Mouse (Mus musculus): ENCODE results near the gene Cers2. TPM values are rescaled to one million over a fixed set of nuclear protein-coding genes. Genes with fewer than 3 reads are reported as not detected.

Cers2 gene
- polyA plus RNA-seq, 1 experiment from 2014 or later = 148 TPM

DNA sequence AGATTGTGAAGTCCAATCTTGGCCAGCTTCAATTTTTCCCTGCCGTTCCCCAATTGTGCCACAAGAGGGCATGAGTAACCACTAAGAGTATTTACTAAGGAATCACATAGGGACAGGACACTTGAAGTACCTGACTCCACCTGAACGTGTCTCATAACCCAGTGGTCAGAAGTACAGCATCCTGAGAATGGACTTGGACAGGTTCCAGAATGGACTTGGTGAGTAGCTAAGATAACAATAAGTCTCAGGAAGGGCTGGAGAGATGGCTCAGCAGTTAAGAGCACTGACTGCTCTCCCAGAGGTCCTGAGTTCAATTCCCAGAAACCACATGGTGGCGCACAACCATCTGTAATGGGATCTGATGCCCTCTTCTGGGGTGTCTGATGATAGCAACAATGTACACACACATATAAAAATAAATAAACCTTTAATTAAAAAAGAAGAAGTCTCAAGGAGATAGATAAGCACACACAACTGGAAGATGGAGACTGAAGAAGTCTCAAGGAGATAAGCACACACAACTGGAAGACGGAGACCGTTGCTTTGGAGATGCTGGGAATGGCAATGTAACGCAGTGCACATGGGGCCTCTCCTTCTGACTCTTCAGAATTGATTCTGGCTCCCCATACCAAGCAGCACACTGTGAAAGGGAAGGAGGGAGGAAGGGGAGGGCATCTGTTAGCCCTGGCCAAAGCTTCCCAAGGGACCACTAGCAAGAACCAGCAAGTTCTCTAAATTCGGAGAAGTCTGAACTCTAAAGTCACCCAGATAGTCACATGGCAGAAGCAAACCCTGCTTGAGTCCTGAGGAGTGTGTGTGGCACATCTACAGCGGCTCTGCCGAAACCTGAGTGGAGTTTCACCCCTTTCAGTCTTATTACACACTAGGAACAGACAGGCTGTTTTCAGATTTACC, 3.4 kb upstream of the Cers2 start:
- Histone ChIP-seq H3K27ac (ENCODE audit: low read length) (no peak overlapping the region), H3K4me1 (ENCODE audit: control insufficient read depth, insufficient read depth, low read length) (peaks cover 13% of the 10 kb centered on the region), H3K4me3 (replicated peaks; ENCODE audit: low read length) (no peak overlapping the region), H3K36me3 (ENCODE audit: control insufficient read depth, insufficient read depth, low read length) (no peaks in the 10 kb centered on the region), H3K27me3 (ENCODE audit: control insufficient read depth, insufficient read depth, low read length) (no peaks in the 10 kb centered on the region), H3K4me2 (ENCODE audit: low read depth, low read length) (no peak overlapping the region), H3K9me3 (replicated peaks; ENCODE audit: control insufficient read depth, low read length) (no peaks in the 10 kb centered on the region), H3K9ac (ENCODE audit: low read length) (no peak overlapping the region)
- WGBS = 64% methylated on average over 9 of the region's 9 CpGs
- no peak for ATAC-seq (ENCODE audit: insufficient read depth, low FRiP score)

DNA sequence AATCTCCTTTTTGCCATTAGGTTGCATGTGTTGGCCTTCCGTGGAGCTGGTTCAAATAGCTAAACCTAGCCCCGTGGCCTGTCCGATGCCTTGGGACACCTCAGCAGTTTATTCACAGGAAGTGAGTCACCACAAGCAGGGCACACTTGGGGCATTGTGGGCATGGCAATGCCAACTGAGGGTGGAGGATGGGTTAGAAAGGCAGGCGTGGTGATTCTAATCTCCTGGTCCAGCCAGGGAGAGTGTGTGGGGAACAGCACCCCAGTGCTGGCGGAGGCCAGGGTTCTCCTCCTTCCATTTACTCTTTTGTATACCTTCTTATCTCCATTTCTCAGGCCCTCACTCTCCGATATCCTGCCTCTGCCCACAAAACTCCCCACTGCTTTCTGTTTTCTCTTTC, 2.0 kb upstream of the Cers2 start:
- H3K9ac ChIP-seq (ENCODE audit: low read length) = 0 out of 2 replicates have a peak overlapping the region, but pooled peaks have one; percentile 1
- H3K4me3 ChIP-seq (replicated peaks; ENCODE audit: low read length) = no peak overlapping the region
- no peak overlapping the region for H3K27ac ChIP-seq (ENCODE audit: low read length)
- H3K27me3 ChIP-seq (ENCODE audit: control insufficient read depth, insufficient read depth, low read length) = no peaks in the 10 kb centered on the region
- no peaks in the 10 kb centered on the region for H3K36me3 ChIP-seq (ENCODE audit: control insufficient read depth, insufficient read depth, low read length)
- WGBS = 64% methylated on average over 6 of the region's 6 CpGs
- H3K9me3 ChIP-seq (replicated peaks; ENCODE audit: control insufficient read depth, low read length) = no peaks in the 10 kb centered on the region
- peaks cover 16% of the 10 kb centered on the region for H3K4me1 ChIP-seq (ENCODE audit: control insufficient read depth, insufficient read depth, low read length)
- no peak for ATAC-seq (ENCODE audit: insufficient read depth, low FRiP score)
- H3K4me2 ChIP-seq (ENCODE audit: low read depth, low read length) = no peak overlapping the region

DNA sequence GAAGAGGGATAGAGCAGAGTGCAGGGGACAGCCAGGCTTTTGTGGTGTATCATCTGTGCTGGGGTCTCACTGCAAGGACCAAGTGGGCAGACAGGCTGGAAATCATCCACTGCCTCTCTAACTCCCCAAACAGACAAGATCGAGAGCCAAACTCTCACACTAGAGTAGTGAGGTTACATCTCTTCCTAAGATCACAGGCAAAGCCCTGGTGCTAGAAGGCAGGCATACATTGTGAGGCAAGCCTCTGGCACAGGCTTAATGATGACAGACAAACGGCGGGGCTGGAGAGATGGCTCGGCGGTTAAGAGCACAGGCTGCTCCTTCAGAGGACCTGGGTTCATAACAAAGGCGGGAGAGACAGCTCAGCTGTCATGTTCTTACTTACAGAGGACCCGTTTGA, 1.1 kb upstream of the Cers2 start:
- H3K9ac ChIP-seq (ENCODE audit: low read length) = no peak overlapping the region
- H3K4me2 ChIP-seq (ENCODE audit: low read depth, low read length) = no peak overlapping the region
- WGBS = 52% methylated on average over 7 of the region's 7 CpGs
- no peak for ATAC-seq (ENCODE audit: insufficient read depth, low FRiP score)
- H3K4me3 ChIP-seq (replicated peaks; ENCODE audit: low read length) = no peak overlapping the region
- H3K4me1 ChIP-seq (ENCODE audit: control insufficient read depth, insufficient read depth, low read length) = peaks cover 23% of the 10 kb centered on the region
- no peak overlapping the region for H3K27ac ChIP-seq (ENCODE audit: low read length)
- H3K9me3 ChIP-seq (replicated peaks; ENCODE audit: control insufficient read depth, low read length) = no peaks in the 10 kb centered on the region
- H3K36me3 ChIP-seq (ENCODE audit: control insufficient read depth, insufficient read depth, low read length) = no peaks in the 10 kb centered on the region
- no peaks in the 10 kb centered on the region for H3K27me3 ChIP-seq (ENCODE audit: control insufficient read depth, insufficient read depth, low read length)

DNA sequence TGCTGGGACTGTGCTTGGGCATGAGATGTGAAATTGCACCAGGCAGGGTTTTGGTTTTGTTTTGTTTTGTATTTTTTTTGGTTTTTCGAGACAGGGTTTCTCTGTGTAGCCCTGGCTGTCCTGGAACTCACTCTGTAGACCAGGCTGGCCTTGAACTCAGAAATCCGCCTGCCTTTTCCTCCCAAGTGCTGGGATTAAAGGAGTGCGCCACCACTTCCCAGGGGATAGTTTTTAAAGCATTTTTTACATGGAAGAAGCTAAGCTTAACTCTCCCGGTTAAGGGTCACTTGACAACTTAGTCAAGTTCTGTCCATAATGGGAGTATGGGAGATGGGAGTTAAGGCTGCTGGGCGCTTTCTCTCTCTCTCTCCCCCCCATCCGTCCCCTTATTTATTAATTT, 516 bp upstream of the Cers2 start:
- Histone ChIP-seq H3K4me1 (ENCODE audit: control insufficient read depth, insufficient read depth, low read length) (peaks cover 27% of the 10 kb centered on the region), H3K4me3 (replicated peaks; ENCODE audit: low read length) (no peak overlapping the region), H3K9me3 (replicated peaks; ENCODE audit: control insufficient read depth, low read length) (no peaks in the 10 kb centered on the region), H3K27ac (ENCODE audit: low read length) (no peak overlapping the region), H3K36me3 (ENCODE audit: control insufficient read depth, insufficient read depth, low read length) (no peaks in the 10 kb centered on the region), H3K4me2 (ENCODE audit: low read depth, low read length) (peak overlapping the region; percentile 85), H3K9ac (ENCODE audit: low read length) (peak overlapping the region; percentile 98; the same call in 1 of the 2 replicates), H3K27me3 (ENCODE audit: control insufficient read depth, insufficient read depth, low read length) (no peaks in the 10 kb centered on the region)
- ATAC-seq (ENCODE audit: insufficient read depth, low FRiP score) = no peak
- WGBS = 74% methylated on average over 6 of the region's 6 CpGs

DNA sequence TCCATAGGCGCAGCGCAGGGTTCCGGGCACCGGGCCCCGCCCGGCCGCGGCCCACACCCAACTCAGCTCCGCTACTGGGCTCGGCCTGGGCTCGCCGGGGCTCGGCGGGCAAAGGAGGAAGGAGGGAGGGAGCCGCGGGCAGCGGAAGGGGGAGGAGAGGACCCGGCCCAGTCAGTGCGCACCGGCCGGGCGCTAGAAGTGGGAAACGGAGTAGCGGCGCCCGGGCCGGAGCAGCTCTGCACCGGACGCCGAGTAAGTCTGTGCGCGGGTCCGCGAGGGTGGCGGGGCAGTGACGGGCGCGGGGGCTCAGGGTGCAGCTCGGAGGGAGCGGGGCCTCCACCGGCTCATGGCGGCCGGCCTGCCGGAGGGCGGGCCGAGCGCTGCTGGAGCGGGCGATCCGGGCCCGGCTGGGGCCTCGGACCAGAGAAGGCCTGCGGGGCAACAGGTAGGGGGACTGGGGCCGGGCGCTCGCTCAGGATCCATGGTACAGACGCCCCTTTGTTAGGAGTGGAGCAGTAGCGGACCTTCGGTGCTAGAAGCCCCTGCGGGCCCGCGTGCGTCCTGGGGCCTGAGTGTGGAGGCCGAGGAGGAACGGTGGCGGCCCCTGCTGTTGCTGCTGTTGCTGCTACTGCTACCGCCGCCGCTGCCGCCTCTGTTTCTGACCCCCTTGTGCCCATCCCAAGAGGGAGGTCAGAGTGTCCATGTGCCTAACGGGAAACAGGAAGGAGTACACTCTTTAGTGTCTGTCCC, 678 bp downstream of the Cers2 start:
- H3K4me2 ChIP-seq (ENCODE audit: low read depth, low read length) = peak overlapping the region; percentile 85
- ATAC-seq (ENCODE audit: insufficient read depth, low FRiP score) = peak; percentile 95
- H3K36me3 ChIP-seq (ENCODE audit: control insufficient read depth, insufficient read depth, low read length) = no peaks in the 10 kb centered on the region
- H3K27ac ChIP-seq (ENCODE audit: low read length) = peak overlapping the region; percentile 92
- H3K9me3 ChIP-seq (replicated peaks; ENCODE audit: control insufficient read depth, low read length) = no peaks in the 10 kb centered on the region
- peak overlapping the region; percentile 81 for H3K4me3 ChIP-seq (replicated peaks; ENCODE audit: low read length)
- H3K4me1 ChIP-seq (ENCODE audit: control insufficient read depth, insufficient read depth, low read length) = peaks cover 27% of the 10 kb centered on the region
- H3K9ac ChIP-seq (ENCODE audit: low read length) = peak overlapping the region; percentile 98
- H3K27me3 ChIP-seq (ENCODE audit: control insufficient read depth, insufficient read depth, low read length) = no peaks in the 10 kb centered on the region
- WGBS = 0% methylated on average over 61 of the region's 71 CpGs

DNA sequence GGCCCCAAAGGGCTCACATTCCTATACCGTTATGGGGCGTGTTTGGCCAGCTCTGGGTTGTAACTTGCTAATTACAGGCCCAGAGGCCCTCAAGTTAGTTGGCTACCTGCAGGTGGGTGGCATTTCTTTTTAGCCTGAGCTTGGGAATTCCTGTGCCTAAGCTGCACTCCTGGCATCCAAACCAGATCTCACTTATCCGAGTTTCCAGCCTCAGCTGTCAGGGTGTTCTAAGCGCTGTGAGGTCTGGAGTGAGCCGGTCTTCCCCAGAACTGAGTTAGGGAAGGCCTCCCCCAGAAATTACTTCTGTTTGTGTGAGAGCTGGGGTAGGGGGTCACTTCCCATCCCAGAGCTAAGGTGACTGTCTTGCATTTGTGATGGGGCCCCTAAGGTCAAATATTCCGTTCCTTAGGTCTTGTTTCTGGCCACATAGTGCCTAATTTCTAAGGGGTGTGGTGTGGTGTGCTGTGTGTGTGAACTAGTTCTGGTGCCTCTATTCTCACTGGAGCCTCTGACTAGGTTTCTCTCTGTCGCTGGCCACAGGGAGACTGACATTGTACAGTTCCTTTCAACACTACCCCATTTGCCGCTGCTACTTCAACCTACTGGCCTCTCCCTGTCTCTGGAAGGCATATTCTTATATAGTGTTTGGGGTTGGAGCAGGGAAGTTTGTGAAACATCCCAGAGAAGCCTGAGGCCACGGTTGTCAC, 1.4 kb downstream of the Cers2 start:
- Histone ChIP-seq H3K4me1 (ENCODE audit: control insufficient read depth, insufficient read depth, low read length) (peaks cover 27% of the 10 kb centered on the region), H3K9ac (ENCODE audit: low read length) (peak overlapping the region; percentile 98), H3K4me3 (replicated peaks; ENCODE audit: low read length) (peak overlapping the region; percentile 81), H3K27ac (ENCODE audit: low read length) (peak overlapping the region; percentile 92), H3K27me3 (ENCODE audit: control insufficient read depth, insufficient read depth, low read length) (no peaks in the 10 kb centered on the region), H3K36me3 (ENCODE audit: control insufficient read depth, insufficient read depth, low read length) (no peaks in the 10 kb centered on the region), H3K9me3 (replicated peaks; ENCODE audit: control insufficient read depth, low read length) (no peaks in the 10 kb centered on the region), H3K4me2 (ENCODE audit: low read depth, low read length) (peak overlapping the region; percentile 85)
- 15% methylated on average over 9 of the region's 9 CpGs for WGBS
- ATAC-seq (ENCODE audit: insufficient read depth, low FRiP score) = no peak

DNA sequence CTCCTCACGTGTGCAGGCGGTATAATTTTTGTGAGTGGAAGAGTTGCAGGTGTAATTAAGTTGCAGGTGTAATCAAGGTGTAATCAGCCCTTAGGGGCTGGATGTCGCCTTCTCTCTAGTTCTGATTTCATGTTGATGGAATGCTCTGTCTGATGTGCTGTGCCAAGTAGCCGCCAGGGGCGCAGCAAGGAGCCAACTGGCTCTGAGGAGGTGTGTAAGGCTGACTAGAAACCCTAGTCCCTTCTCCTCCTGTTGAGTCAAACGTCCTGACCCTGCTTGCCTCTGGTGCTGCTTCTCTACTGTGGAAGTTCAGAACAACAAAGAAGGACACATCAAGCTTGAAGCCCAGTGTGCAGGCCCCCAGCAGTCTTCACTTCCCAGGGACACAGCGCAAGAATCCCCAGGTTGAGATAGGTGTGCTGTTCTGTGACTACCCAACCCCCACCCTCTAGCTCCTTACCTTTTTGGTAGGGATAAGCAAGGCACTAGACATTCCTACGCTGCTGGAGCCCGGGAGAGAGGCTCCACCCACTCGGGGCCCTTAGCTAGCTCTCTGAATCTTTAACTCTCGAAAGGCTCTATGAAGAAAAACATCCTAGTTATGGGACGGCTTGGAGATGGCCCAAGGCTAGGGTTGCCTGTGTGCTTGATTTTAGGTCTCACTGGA, 3.0 kb downstream of the Cers2 start:
- no peak for ATAC-seq (ENCODE audit: insufficient read depth, low FRiP score)
- H3K4me3 ChIP-seq (replicated peaks; ENCODE audit: low read length) = 0 out of 2 replicates have a peak overlapping the region, but pooled peaks have one; percentile 6

DNA sequence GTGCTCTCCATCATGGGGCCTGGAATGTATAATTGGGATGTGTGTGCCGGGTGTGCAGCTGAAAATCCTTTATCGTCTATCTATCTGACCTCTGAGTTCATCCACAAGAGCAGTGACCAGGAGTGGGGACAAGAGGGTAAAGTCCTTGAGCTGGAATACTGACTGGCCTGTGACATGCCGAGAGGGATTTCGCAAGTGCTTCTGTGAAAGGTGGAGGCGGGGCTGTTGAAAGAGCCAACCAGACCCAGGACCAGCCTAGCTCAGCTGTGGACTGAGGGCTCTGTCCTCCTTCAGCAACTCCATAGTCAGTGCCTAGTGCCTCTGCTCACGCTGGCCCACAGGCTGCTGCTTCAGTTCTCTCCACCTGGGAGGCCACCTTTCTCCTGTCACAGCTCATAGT, 4.0 kb downstream of the Cers2 start:
- H3K4me3 ChIP-seq (replicated peaks; ENCODE audit: low read length) = no peak overlapping the region
- H3K9ac ChIP-seq (ENCODE audit: low read length) = no peak overlapping the region
- H3K36me3 ChIP-seq (ENCODE audit: control insufficient read depth, insufficient read depth, low read length) = peaks cover 14% of the 10 kb centered on the region; the same call in 1 of the 2 replicates
- H3K9me3 ChIP-seq (replicated peaks; ENCODE audit: control insufficient read depth, low read length) = no peaks in the 10 kb centered on the region
- H3K27ac ChIP-seq (ENCODE audit: low read length) = no peak overlapping the region
- ATAC-seq (ENCODE audit: insufficient read depth, low FRiP score) = no peak
- H3K4me1 ChIP-seq (ENCODE audit: control insufficient read depth, insufficient read depth, low read length) = peaks cover 24% of the 10 kb centered on the region
- H3K27me3 ChIP-seq (ENCODE audit: control insufficient read depth, insufficient read depth, low read length) = no peaks in the 10 kb centered on the region
- 35% methylated on average over 6 of the region's 6 CpGs for WGBS
- no peak overlapping the region for H3K4me2 ChIP-seq (ENCODE audit: low read depth, low read length)

More for the DNA sequence above, 3.0 kb downstream of the Cers2 start:
- Histone ChIP-seq H3K4me2 (ENCODE audit: low read depth, low read length) (peak overlapping the region; percentile 22; the same call in 1 of the 2 replicates), H3K4me1 (ENCODE audit: control insufficient read depth, insufficient read depth, low read length) (peaks cover 25% of the 10 kb centered on the region), H3K27me3 (ENCODE audit: control insufficient read depth, insufficient read depth, low read length) (no peaks in the 10 kb centered on the region), H3K9ac (ENCODE audit: low read length) (peak overlapping the region; percentile 10; the same call in 1 of the 2 replicates), H3K9me3 (replicated peaks; ENCODE audit: control insufficient read depth, low read length) (no peaks in the 10 kb centered on the region), H3K27ac (ENCODE audit: low read length) (0 out of 2 replicates have a peak overlapping the region, but pooled peaks have one; percentile 14), H3K36me3 (ENCODE audit: control insufficient read depth, insufficient read depth, low read length) (peaks cover 9% of the 10 kb centered on the region; the same call in 1 of the 2 replicates)
- WGBS = 19% methylated on average over 12 of the region's 12 CpGs

Data from stomach, embryonic 16.5 days (tissue).